Mouse (Mus musculus) urinary bladder, postnatal 14 days (tissue): ENCODE measurements around the gene Gamt.
"Not testable (repeated sequence)": the region's sequence is repeated elsewhere in the genome, so short reads cannot be mapped to it uniquely, and the experiment has no call there.

Source experiments
- DNase-seq: peaks from one replicate; pipeline ENCODE4 v3.0.0; 2021; ENCODE audit warnings: low spot score

The Gamt gene

GRCm38 (mm10) chr10:80258752-80259462, 1.9 kb downstream of the Gamt start:
- no peak for DNase-seq

DNA sequence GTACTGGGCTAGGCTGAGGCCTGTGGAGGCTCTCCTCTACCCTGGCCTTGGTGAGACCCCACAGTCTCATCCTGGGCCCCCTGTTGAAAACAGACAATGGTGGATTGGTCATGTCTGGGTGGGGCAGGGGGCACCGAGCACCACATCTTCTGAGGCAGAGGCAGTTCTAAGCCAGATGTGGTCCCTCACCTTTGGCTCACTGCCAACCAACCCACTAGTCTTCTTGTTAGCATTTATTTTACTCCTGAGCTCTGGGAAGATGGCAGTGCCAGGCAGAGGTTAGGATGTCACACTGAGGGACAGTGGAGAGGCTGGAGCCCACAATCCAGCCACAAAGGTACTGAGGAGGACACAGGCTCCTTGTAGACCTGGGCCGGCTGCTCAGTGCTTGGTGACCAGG, 2.9 kb downstream of the Gamt start:
- no peak for DNase-seq

DNA sequence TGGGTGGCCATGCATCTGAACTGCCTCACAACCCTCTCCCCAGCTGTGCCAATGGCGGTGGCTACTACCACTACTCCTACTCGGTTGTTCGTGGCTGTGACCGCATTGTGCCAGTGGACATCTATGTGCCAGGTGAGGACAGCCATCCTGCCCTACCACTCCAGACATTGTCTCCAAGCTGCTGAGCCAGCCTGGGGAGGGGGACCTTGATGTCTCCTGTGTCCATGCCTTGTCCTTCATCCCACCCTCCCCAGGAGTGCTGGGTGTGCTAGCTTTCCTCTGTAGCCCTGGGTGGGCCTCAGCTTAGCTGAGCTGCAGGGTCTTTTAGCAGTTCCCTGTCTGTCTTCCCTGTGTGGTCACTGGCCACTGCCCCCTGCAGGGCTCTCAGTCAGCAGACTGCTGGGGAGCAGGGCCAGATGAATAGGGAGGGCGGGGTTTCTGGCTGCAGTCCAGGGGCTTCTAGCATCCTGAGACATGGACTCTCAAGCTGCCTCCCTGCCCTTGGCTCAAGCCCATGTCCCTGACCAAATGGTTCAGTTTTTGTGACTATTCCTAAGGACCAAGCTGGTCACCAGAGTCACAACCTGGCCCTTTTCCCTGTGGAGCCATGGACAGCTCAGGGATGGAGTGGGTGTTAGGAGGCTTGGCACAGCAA, 4.8 kb downstream of the Gamt start:
- no peak for DNase-seq

DNA sequence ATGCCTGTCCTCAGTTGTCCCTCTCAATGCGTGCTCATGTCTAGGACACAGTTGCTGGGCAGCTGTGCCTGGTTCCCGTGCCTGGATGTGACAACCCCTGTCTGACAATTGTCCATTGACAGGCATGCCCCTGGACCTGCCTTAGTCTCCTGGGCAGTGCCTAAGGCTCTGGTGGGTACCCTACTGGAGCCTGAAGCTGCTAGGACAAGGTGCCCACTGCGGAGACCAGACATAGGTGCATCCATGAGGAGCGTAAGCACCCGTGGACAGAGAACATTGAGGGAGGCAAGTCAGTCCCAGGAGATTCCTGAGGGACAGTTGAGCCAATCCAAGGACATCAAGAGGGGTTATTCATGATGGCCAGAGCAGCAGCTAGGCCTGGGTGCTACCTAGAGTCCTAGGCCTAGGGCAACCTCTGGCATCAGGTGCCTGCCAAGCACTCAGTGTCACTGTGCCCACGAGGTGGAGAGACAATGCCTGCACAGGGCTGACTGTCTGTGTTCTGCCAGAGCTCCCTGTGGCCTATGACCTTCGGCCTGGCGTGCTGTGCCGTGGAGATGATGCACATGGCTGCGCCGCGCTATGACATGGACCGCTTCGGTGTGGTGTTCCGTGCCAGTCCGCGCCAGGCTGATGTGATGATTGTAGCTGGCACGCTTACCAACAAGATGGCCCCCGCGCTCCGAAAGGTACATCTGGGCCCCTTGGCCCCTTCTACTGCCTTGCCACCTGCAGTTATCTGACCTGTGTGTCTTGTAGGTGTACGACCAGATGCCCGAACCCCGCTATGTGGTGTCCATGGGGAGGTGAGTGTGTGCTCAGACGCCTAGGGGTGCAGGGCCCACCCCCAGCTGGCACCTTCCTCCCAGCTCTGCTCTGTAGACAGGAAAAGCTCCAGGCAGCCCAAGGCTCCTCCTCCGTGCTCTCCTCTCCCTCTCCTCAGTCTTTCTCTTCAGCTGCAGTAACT, 6.2 kb downstream of the Gamt start:
- no peak for DNase-seq

GRCm38 (mm10) chr10:80253551-80253950, 7.3 kb downstream of the Gamt start:
- DNase-seq: no peak

GRCm38 (mm10) chr10:80252493-80253274, 8.1 kb downstream of the Gamt start:
- DNase-seq: no peak

DNA sequence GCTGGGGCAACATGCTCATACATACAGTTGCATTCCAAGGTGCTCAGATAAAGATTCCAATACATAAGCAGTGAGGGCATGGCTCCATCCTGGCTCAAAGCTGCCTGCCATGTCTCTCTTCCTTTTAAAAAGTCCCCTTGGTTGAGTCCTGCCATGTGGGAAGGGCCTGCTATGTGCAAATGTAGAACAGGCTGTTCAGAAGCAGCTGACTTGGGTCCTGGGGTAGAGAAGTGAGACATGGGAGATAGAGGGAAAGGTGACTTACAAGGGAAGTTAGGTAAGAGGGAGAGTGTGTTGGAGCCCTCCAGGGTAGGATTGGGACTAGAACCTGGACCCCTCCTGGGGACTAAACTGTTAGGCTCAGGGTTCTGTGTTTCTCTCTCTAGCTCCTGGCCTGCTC, 8.8 kb downstream of the Gamt start:
- DNase-seq: no peak

DNA sequence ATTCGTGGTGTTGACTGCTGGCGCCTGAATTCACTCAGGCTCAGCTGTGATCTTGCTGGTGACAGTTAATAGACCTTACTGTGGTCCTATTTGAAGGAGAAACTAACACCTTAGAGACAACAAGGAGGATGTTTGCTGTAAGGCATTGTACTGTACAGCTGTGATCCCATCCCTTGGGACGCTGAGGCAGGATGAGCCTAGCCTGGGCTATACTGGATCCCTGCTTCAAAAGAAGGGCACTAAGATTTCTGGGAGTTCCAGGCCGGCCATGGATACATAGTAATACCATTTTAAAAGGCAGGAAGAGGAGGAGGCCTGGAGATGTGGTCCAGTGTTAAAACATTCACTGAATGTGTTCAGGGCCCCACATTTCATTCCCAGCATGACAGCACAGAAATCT, 10.2 kb downstream of the Gamt start:
- no peak for DNase-seq

DNA sequence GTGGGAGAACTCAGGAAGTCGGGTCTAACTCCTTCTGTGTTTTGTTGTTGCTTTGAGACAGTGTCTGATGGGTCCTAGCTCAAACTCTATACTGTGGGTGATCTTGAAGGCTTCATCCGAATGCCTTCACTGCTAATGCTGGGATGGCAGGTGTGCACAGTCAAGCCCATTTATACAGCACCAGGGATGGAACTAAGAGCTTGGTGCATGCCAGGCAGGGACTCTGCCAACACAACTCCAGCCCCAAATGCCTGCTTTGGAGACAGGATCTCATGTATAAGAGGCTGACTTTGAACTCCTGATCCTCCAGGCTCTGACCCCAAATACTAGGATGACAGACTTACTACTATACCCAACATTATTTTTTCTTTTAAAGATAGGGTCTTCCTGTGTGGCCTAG, 10.8 kb downstream of the Gamt start:
- no peak for DNase-seq

DNA sequence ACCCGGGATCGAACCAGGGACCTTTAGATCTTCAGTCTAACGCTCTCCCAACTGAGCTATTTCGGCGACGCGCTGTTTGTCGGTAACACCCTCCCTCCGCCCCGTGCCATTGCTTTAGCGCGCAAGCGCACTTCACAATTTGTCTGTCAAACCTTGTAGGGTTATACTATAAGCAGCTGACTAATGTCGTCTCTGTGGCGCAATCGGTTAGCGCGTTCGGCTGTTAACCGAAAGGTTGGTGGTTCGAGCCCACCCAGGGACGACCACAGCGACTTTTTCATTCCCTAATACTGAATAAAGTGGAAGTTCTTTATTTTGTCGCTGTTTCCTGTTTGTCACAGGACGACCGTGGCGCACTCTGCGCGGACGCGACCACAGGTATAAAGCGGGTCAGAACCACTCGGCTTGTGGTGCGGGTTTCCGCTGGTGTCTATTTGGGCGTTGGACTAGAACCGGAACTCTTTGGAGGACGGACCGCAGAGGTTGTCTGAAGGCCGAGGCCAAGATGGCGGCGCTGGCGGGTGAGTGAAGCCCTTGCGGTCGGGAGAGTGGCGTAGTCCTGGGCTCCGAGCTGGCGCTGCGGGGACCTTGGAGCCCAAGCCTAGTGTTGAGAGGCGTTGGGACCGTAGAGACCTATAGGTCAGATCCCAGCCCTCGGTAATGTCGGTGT, 11.7 kb downstream of the Gamt start, which contains the start of gene Ndufs7:
Ndufs7 (plus strand) TSS at position 151 of the 670 bp plus-strand sequence.
- DNase-seq: peak; percentile 93

- DNase-seq: not testable (repeated sequence)
These were observed 12.4 kb downstream of the Gamt start for GRCm38 (mm10) chr10:80248437-80248836.

GRCm38 (mm10) chr10:80247849-80248248, 13.0 kb downstream of the Gamt start:
- no peak for DNase-seq

DNA sequence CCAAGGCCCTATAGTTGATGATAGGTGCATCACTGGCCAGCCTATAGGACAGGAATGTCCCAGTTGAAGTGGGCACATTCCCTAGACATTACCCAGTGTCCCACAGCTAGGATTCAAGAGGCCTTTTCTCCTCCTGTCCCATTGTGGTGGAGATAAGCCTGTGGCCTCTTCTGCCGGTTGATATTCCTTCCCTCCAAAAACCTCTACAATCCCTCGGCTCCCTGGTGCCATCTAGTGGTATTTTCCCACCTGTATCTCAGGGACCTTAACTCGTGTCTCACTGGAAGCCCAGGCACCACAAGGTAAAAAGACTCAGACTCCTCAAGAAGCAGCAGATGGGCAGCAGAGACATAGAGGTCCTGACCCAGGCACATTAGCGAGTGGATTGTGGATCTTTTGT, 15.2 kb downstream of the Gamt start:
- peak; percentile 86 for DNase-seq

DNA sequence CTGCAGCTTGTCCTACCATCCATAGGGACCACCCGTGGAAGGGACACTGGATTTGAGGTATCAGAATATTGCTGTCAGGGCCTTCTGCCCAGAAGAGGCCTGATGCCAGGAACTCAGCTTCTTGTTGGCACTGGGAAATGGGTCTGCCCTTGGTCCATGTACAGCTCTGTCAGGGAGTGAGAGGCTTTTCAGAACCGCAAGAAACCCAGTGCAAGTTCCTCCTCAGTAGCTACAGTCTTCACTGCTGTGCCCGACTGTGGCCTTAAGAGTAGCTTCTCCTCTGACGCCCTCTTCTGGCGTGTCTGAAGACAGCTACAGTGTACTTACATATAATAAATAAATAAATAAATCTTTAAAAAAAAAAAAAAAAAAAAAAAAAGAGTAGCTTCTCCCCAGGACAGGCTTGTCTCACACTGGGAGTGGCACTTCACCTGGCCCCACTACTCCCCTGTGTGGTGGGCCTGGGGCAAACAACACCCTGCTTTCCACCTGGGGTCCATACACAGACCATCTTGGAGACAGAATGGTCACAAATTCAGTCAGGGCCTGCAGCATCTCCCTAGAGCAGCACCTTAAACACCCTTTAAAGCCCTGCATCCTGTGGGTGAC, 15.9 kb downstream of the Gamt start:
- no peak for DNase-seq

DNA sequence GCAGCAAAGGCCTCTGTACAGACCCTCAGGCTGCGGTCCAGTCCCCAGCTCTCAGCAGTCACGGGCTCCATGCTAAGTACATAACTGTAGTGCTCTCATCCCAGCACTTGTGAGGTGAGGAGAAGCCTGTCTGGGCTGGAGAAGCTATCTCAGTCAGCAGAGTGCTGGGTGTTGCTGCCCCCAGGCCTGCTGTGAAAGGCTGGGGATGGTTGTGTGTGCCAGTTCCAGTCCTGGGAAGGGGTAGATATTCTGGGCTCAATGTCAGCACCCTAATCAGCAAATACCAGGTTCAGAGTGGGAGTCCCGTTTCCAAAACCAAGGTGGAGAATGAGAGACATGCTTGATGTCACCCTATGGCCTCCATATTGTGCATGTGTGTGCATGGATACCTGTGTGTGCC, 18.2 kb downstream of the Gamt start:
- DNase-seq: no peak

GRCm38 (mm10) chr10:80242088-80242487, 18.7 kb downstream of the Gamt start:
- no peak for DNase-seq

DNA sequence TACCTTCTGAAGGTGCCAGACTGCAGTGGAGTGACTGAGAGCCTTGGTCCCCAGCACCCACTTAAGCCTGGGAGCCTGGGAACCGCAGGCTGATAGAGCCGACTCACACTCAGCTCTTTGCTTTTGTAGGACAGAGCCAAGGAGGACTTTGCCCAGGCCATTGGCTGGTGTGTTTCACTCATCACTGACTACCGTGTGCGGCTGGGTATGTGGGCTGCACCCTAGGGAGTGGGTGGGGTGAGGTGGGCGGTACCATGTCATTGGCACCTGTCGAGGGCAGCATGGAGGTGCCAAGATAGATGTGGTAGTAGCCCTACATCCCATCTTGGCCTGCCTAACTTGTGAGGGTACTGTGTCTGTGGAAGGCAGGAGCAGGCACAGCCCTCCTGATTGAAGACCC, 21.0 kb downstream of the Gamt start:
- no peak for DNase-seq

- DNase-seq: no peak
These were observed 22.5 kb downstream of the Gamt start for GRCm38 (mm10) chr10:80238306-80238705.

DNA sequence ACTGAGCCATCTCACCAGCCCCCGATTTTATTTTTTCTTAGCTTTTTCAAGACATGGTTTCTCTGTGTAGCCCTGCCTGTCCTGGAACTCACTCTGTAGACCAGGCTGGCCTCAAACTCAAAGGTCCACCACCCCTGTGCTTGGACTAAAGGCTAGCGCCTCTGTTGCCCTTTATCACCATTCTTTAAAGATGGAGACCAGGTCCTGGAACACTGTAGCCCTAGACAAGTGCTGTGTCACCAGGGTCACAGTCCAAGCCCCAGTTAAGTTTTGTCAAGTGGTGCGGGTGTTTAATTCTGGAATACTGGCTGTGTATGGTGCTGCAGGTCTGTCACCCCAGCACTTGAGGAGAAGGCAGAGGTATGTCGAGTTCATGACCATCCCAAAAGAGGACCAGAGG, 23.8 kb downstream of the Gamt start:
- no peak for DNase-seq

GRCm38 (mm10) chr10:80236145-80236825, 24.5 kb downstream of the Gamt start:
- no peak for DNase-seq
